Mouse (Mus musculus) MEL (cell line): ENCODE measurements around the gene Lypla2. TPM values are rescaled to one million over a fixed set of nuclear protein-coding genes. Genes with fewer than 3 reads are reported as not detected.

Experiments
- DNase-seq: peaks from one replicate; pipeline ENCODE4 v3.0.0; 2011; ENCODE audit warnings: low read depth, low spot score
- H3K27ac ChIP-seq: 2 replicates; pipeline ENCODE4 v1.5.1; 2012; ENCODE audit warnings: low read depth, mild to moderate bottlenecking, control low read depth, low read length, moderate library complexity; ENCODE audit not compliant: control insufficient read depth
- H3K27me3 ChIP-seq, 2 experiments: fragments of 150-350 bp in 1 of 2; sonication (generic) in 1 of 2; 2 replicates each; pipeline ENCODE4 v1.6.1; 2012; ENCODE audit warnings: low read length in 2 of 2, mild to moderate bottlenecking in 2 of 2, improper control_type of control experiment in 1 of 2, moderate library complexity in 1 of 2; ENCODE audit not compliant: insufficient read depth in 2 of 2, control insufficient read depth in 1 of 2
- H3K36me3 ChIP-seq, 2 experiments: 2 replicates each; pipeline ENCODE4 v1.6.1; 2012 to 2014; ENCODE audit warnings: low read length in 2 of 2, improper control_type of control experiment in 1 of 2, inconsistent platforms in 1 of 2, mild to moderate bottlenecking in 1 of 2; ENCODE audit not compliant: insufficient read depth in 2 of 2, control insufficient read depth in 1 of 2
- H3K4me1 ChIP-seq, 2 experiments: fragments of 150-350 bp in 1 of 2; sonication (generic) in 1 of 2; 2 replicates each; pipeline ENCODE4 v1.6.1; 2012; ENCODE audit warnings: low read length in 2 of 2, improper control_type of control experiment in 1 of 2, mild to moderate bottlenecking in 1 of 2; ENCODE audit not compliant: insufficient read depth in 2 of 2, control insufficient read depth in 1 of 2
- H3K4me3 ChIP-seq, 2 experiments: fragments of 150-350 bp in 1 of 2; sonication (generic) in 1 of 2; 2 replicates each; pipeline ENCODE4 v1.5.1; 2012; ENCODE audit warnings: low read depth in 2 of 2, low read length in 2 of 2, mild to moderate bottlenecking in 2 of 2, moderate library complexity in 2 of 2, control low read depth in 1 of 2, improper control_type of control experiment in 1 of 2; ENCODE audit not compliant: control insufficient read depth in 1 of 2, insufficient read depth in 1 of 2
- H3K79me2 ChIP-seq: 2 replicates; pipeline ENCODE4 v1.6.1; 2012; ENCODE audit warnings: mild to moderate bottlenecking, low read length, moderate library complexity; ENCODE audit not compliant: control insufficient read depth, poor library complexity, insufficient read depth
- H3K9ac ChIP-seq: 2 replicates; pipeline ENCODE4 v1.6.1; 2012; ENCODE audit warnings: low read depth, mild to moderate bottlenecking, control low read depth, low read length, moderate library complexity; ENCODE audit not compliant: control insufficient read depth, poor library complexity, severe bottlenecking
- H3K9me3 ChIP-seq: fragments of 150-350 bp; sonication (generic); replicated peaks from 2 replicates; pipeline ENCODE4 v1.6.1; 2012; ENCODE audit warnings: mild to moderate bottlenecking, low read length, improper control_type of control experiment, moderate library complexity; ENCODE audit not compliant: insufficient read depth
- ELF1 ChIP-seq: IDR thresholded peaks from 2 replicates; pipeline ENCODE4 v1.6.1; 2014; ENCODE audit warnings: low read depth, mild to moderate bottlenecking, inconsistent platforms, low read length, improper control_type of control experiment, moderate library complexity
- EP300 ChIP-seq, 2 experiments: IDR thresholded peaks; 2 replicates each; pipeline ENCODE4 v1.6.1; 2011; ENCODE audit warnings: improper control_type of control experiment in 2 of 2, low read length in 2 of 2, low read depth in 1 of 2, mild to moderate bottlenecking in 1 of 2
- GATA1 ChIP-seq: IDR thresholded peaks from 2 replicates; pipeline ENCODE4 v1.6.1; 2011; ENCODE audit warnings: low read depth, low read length, improper control_type of control experiment
- JUND ChIP-seq: IDR thresholded peaks from 2 replicates; pipeline ENCODE4 v1.6.1; 2011; ENCODE audit warnings: low read depth, mild to moderate bottlenecking, improper control_type of control experiment, low read length
- MAZ ChIP-seq: IDR thresholded peaks from 2 replicates; pipeline ENCODE4 v1.6.1; 2012; ENCODE audit warnings: low read depth, mild to moderate bottlenecking, inconsistent platforms, low read length, improper control_type of control experiment
- MYC ChIP-seq: IDR thresholded peaks from 2 replicates; pipeline ENCODE4 v1.6.1; 2011; ENCODE audit warnings: low read depth, mild to moderate bottlenecking, low read length, improper control_type of control experiment, moderate library complexity
- RAD21 ChIP-seq: IDR thresholded peaks from 2 replicates; pipeline ENCODE4 v1.6.1; 2011; ENCODE audit warnings: mild to moderate bottlenecking, low read depth, low read length, improper control_type of control experiment
- SIN3A ChIP-seq: IDR thresholded peaks from 2 replicates; pipeline ENCODE4 v1.6.1; 2012; ENCODE audit warnings: low read length, improper control_type of control experiment, inconsistent platforms
- SMC3 ChIP-seq: IDR thresholded peaks from 2 replicates; pipeline ENCODE4 v1.6.1; 2011; ENCODE audit warnings: low read depth, low read length, improper control_type of control experiment
- ZC3H11A ChIP-seq: IDR thresholded peaks from 2 replicates; pipeline ENCODE4 v1.6.1; 2012; ENCODE audit warnings: low read depth, mild to moderate bottlenecking, inconsistent platforms, low read length, improper control_type of control experiment
- polyA plus RNA-seq, 2 experiments: library from polyadenylated mRNA; stranded (reverse) in 1 of 2; unstranded in 1 of 2; fragments of >175 nt in 1 of 2; fragments of >200 nt in 1 of 2; gene quantifications; 2 replicates each; pipeline versions ENCODE4 v1.2.1 to v1.2.4; 2012; ENCODE audit warnings: low replicate concordance in 2 of 2, low read depth in 1 of 2; ENCODE audit not compliant: insufficient read length in 2 of 2, insufficient read depth in 1 of 2, missing spikeins in 1 of 2
- total RNA-seq: library from RNA; depleted of rRNA; stranded (reverse); fragments of 300-350 nt; gene quantifications from 2 replicates; pipeline ENCODE4 v1.2.3, GENCODE M21; 2012; rRNA removed

The Lypla2 gene
- total and polyA plus RNA-seq, 3 experiments, result 65.1 to 95.6 TPM; not detected in 1

- TF ChIP-seq MAZ, result no peak
- no peak for TF ChIP-seq SMC3
- TF ChIP-seq GATA1, result no peak
- TF ChIP-seq SIN3A, result peak; percentile 7; the same call in 1 of the 2 replicates
- no peak for TF ChIP-seq ZC3H11A
Observed at GRCm38 (mm10) chr4:135919280-135919639, 53.2 kb downstream of the Lypla2 start (continued).

GRCm38 (mm10) chr4:135918635-135919279 lies 53.7 kb downstream of the Lypla2 start:
- H3K27ac ChIP-seq, result peak overlapping the region; percentile 90
- peaks cover 6 to 31% of the 10 kb centered on the region in 2 experiments for H3K4me1 ChIP-seq
- peaks cover 0 to 23% of the 10 kb centered on the region in 2 experiments; a peak in 2 of 4 replicates for H3K36me3 ChIP-seq
- H3K9ac ChIP-seq, result peak overlapping the region; percentile 52
- no peaks in the 10 kb centered on the region for H3K27me3 ChIP-seq
- TF ChIP-seq RAD21 (no peak), ELF1 (peak; percentile 71; the same call in 1 of the 2 replicates), JUND (no peak), SIN3A (peak; percentile 84), EP300 (IDR thresholded peaks at IDR 0.05; ENCODE audit: low read depth in 1 of 2, low read length in 2 of 2) (peak; percentile 66 to 67), MYC (peak; percentile 48; the same call in 1 of the 2 replicates)
- TF ChIP-seq, all 39 proteins: peak for 4
- no peaks in the 10 kb centered on the region for H3K9me3 ChIP-seq
- peak; percentile 84 for DNase-seq
- H3K79me2 ChIP-seq, result peaks cover 13% of the 10 kb centered on the region
- peak overlapping the region; percentile 34 to 46 for H3K4me3 ChIP-seq

Other genes with a start within 250 kb of the Lypla2 start
- not detected in 2 replicates for gene Il22ra1, start 244.5 kb downstream of the Lypla2 start, total RNA-seq
- gene Il22ra1, start 244.5 kb downstream of the Lypla2 start, polyA plus RNA-seq, result under 1 TPM in 1 of 2 experiments, not detected in 1; 0.03 TPM
- not detected in 2 replicates for gene Myom3, start 212.9 kb downstream of the Lypla2 start, total RNA-seq
- gene Myom3, start 212.9 kb downstream of the Lypla2 start, polyA plus RNA-seq, result not detected
- gene Srsf10, start 116.9 kb downstream of the Lypla2 start, total RNA-seq, result 129 and 142 TPM in 2 replicates
- 100 to 1,000 TPM; 222 to 361 TPM for gene Srsf10, start 116.9 kb downstream of the Lypla2 start, polyA plus RNA-seq
- gene Pnrc2, start 98.8 kb downstream of the Lypla2 start, total RNA-seq, result 49.8 and 50.7 TPM in 2 replicates
- 10 to 100 TPM; 48.0 to 76.3 TPM for gene Pnrc2, start 98.8 kb downstream of the Lypla2 start, polyA plus RNA-seq
- gene Cnr2, start 77.2 kb downstream of the Lypla2 start, total RNA-seq, result 9.8 and 10.2 TPM in 2 replicates
- gene Cnr2, start 77.2 kb downstream of the Lypla2 start, polyA plus RNA-seq, result 1 to 10 TPM in 1 of 2 experiments, not detected in 1; 6.8 TPM
- gene Fuca1, start 51.9 kb downstream of the Lypla2 start, total RNA-seq, result 26.8 and 33.7 TPM in 2 replicates
- 10 to 100 TPM in 1 of 2 experiments, not detected in 1; 48.6 TPM for gene Fuca1, start 51.9 kb downstream of the Lypla2 start, polyA plus RNA-seq
- 48.5 and 48.7 TPM in 2 replicates for gene Hmgcl, start 26.2 kb downstream of the Lypla2 start, total RNA-seq
- gene Hmgcl, start 26.2 kb downstream of the Lypla2 start, polyA plus RNA-seq, result 10 to 100 TPM in 1 of 2 experiments, not detected in 1; 66.5 TPM
- gene Gale, start 8.9 kb downstream of the Lypla2 start, total RNA-seq, result 23.3 and 24.5 TPM in 2 replicates
- 10 to 100 TPM in 1 of 2 experiments, not detected in 1; 31.2 TPM for gene Gale, start 8.9 kb downstream of the Lypla2 start, polyA plus RNA-seq
- 75.5 and 77.7 TPM in 2 replicates for gene Pithd1, start 14.6 kb upstream of the Lypla2 start, total RNA-seq
- gene Pithd1, start 14.6 kb upstream of the Lypla2 start, polyA plus RNA-seq, result 10 to 100 TPM in 1 of 2 experiments, not detected in 1; 62.8 TPM
- gene Eloa, start 49.1 kb upstream of the Lypla2 start, total RNA-seq, result 30.9 and 34.1 TPM in 2 replicates
- 10 to 100 TPM; 30.8 to 41.4 TPM for gene Eloa, start 49.1 kb upstream of the Lypla2 start, polyA plus RNA-seq
- gene Rpl11, start 80.8 kb upstream of the Lypla2 start, total RNA-seq, result 2,589 and 2,603 TPM in 2 replicates
- gene Rpl11, start 80.8 kb upstream of the Lypla2 start, polyA plus RNA-seq, result 1,000 to 10,000 TPM in 1 of 2 experiments, not detected in 1; 2,003 TPM
- 0.16 and 0.27 TPM in 2 replicates for gene Id3, start 170.9 kb upstream of the Lypla2 start, total RNA-seq
- gene Id3, start 170.9 kb upstream of the Lypla2 start, polyA plus RNA-seq, result under 1 TPM in 1 of 2 experiments, not detected in 1; 0.17 TPM
- gene E2f2, start 199.8 kb upstream of the Lypla2 start, total RNA-seq, result 11.2 and 12.3 TPM in 2 replicates
- 10 to 100 TPM in 1 of 2 experiments, not detected in 1; 25.4 TPM for gene E2f2, start 199.8 kb upstream of the Lypla2 start, polyA plus RNA-seq
- 0.03 and 0.04 TPM in 2 replicates for gene Asap3, start 233.7 kb upstream of the Lypla2 start, total RNA-seq
- gene Asap3, start 233.7 kb upstream of the Lypla2 start, polyA plus RNA-seq, result under 1 TPM in 1 of 2 experiments, not detected in 1; 0.33 TPM